Mouse (Mus musculus): ENCODE data around the gene Gpr87. TPM values are rescaled to one million over a fixed set of nuclear protein-coding genes. Genes with fewer than 3 reads are reported as not detected.
A peak's percentile ranks its signal among the peaks of the same experiment; 100 is the strongest.

The Gpr87 gene
- polyA plus RNA-seq, 1 experiment from 2014 or later, result not detected

GRCm38 (mm10) chr3:59210089-59210488 lies 15.2 kb upstream of the Gpr87 start:
- no peak for ATAC-seq
- WGBS, result 38% methylated on average over 8 of the region's 8 CpGs
- H3K36me3 ChIP-seq (ENCODE audit: insufficient read depth, low read length), result no peaks in the 10 kb centered on the region
- DNase-seq (ENCODE audit: low spot score), result no peak
- no peak overlapping the region for H3K4me2 ChIP-seq (replicated peaks; ENCODE audit: low read depth, low read length)
- H3K27me3 ChIP-seq (replicated peaks; ENCODE audit: insufficient read depth, low read length), result no peaks in the 10 kb centered on the region
- no peak overlapping the region for H3K9ac ChIP-seq (replicated peaks; ENCODE audit: low read depth)
- TF ChIP-seq CTCF (IDR thresholded peaks at IDR 0.05), result no peak
- H3K27ac ChIP-seq (ENCODE audit: low read length), result no peak overlapping the region
- peaks cover 7% of the 10 kb centered on the region; the same call in 1 of the 2 replicates for H3K4me1 ChIP-seq (ENCODE audit: insufficient read depth, low read depth, low read length)
- H3K4me3 ChIP-seq (ENCODE audit: low read depth, low read length), result no peak overlapping the region
- no peaks in the 10 kb centered on the region for H3K9me3 ChIP-seq (ENCODE audit: low read length)

DNA sequence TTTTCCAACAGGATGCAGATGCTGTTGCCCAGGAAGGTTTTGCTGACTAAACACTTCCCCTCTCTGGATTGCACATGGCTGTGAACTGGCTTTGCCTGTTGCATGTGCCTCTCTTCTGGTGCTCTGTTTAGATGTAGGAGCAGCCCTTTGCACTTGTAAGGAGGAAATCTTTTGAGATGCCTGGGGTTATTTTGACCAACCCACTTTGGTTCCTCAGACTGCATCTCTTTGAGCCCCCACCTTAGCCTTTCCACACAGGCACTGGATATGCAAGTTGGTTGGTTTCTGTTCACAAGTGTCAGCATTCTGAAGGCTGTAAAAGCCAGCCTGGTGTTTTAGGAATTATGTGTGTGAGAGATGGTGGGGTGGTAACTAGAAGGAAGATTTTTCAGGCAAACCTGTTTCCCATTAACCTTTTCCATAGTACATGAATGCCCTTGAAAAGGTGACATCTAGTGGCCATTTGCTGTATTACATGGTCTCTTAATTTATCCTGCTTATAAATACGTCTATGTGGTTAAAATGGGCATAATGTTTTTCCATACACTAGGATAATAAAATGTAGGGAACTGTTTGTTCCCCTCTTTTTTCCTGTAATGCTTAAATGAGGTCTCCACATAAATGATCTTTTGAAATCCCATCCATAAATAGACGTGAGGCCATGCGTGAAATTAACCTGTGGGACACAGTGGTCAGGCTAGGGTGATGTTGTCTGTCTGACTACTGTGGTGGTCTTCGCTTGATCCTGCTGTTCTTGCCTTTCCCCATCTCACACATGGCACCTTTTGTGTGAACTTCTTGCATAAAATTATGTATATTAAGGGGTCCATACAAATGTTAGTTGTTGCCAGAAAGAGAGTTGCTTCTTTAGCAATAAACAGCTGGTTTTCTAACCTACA lies 14.0 kb upstream of the Gpr87 start:
- ATAC-seq (no peak), DNase-seq (ENCODE audit: low spot score) (peak; percentile 74)
- Histone ChIP-seq H3K4me3 (ENCODE audit: low read depth, low read length) (no peak overlapping the region), H3K27ac (ENCODE audit: low read length) (no peak overlapping the region), H3K4me1 (ENCODE audit: insufficient read depth, low read depth, low read length) (peaks cover 7% of the 10 kb centered on the region; the same call in 1 of the 2 replicates), H3K4me2 (replicated peaks; ENCODE audit: low read depth, low read length) (no peak overlapping the region), H3K9me3 (ENCODE audit: low read length) (no peaks in the 10 kb centered on the region), H3K9ac (replicated peaks; ENCODE audit: low read depth) (no peak overlapping the region), H3K27me3 (replicated peaks; ENCODE audit: insufficient read depth, low read length) (no peaks in the 10 kb centered on the region), H3K36me3 (ENCODE audit: insufficient read depth, low read length) (no peaks in the 10 kb centered on the region)
- 65% methylated on average over 4 of the region's 4 CpGs for WGBS
- peak; percentile 88 for TF ChIP-seq CTCF (IDR thresholded peaks at IDR 0.05)
- TF ChIP-seq EP300 (IDR thresholded peaks at IDR 0.05), result peak; percentile 35; the same call in 1 of the 2 replicates

- DNase-seq (ENCODE audit: low spot score) (no peak), ATAC-seq (no peak)
- Histone ChIP-seq H3K4me2 (replicated peaks; ENCODE audit: low read depth, low read length) (no peak overlapping the region), H3K9me3 (ENCODE audit: low read length) (no peaks in the 10 kb centered on the region), H3K27ac (ENCODE audit: low read length) (no peak overlapping the region), H3K4me3 (ENCODE audit: low read depth, low read length) (no peak overlapping the region), H3K36me3 (ENCODE audit: insufficient read depth, low read length) (no peaks in the 10 kb centered on the region), H3K27me3 (replicated peaks; ENCODE audit: insufficient read depth, low read length) (no peaks in the 10 kb centered on the region), H3K4me1 (ENCODE audit: insufficient read depth, low read depth, low read length) (peaks cover 7% of the 10 kb centered on the region; the same call in 1 of the 2 replicates), H3K9ac (replicated peaks; ENCODE audit: low read depth) (no peak overlapping the region)
- TF ChIP-seq CTCF (IDR thresholded peaks at IDR 0.05) (no peak), EP300 (IDR thresholded peaks at IDR 0.05) (no peak)
- WGBS, result 65% methylated on average over 4 of the region's 4 CpGs
Measured at GRCm38 (mm10) chr3:59205941-59206340, 11.0 kb upstream of the Gpr87 start.

GRCm38 (mm10) chr3:59204719-59205503 lies 10.0 kb upstream of the Gpr87 start:
- H3K36me3 ChIP-seq (ENCODE audit: insufficient read depth, low read length), result no peaks in the 10 kb centered on the region
- H3K4me1 ChIP-seq (ENCODE audit: insufficient read depth, low read depth, low read length), result peaks cover 7% of the 10 kb centered on the region; the same call in 1 of the 2 replicates
- H3K9ac ChIP-seq (replicated peaks; ENCODE audit: low read depth), result no peak overlapping the region
- TF ChIP-seq EP300 (IDR thresholded peaks at IDR 0.05) (no peak), CTCF (IDR thresholded peaks at IDR 0.05) (no peak)
- H3K27me3 ChIP-seq (replicated peaks; ENCODE audit: insufficient read depth, low read length), result no peaks in the 10 kb centered on the region
- 33% methylated on average over 11 of the region's 11 CpGs for WGBS
- H3K27ac ChIP-seq (ENCODE audit: low read length), result peak overlapping the region; percentile 38; the same call in 1 of the 2 replicates
- no peaks in the 10 kb centered on the region for H3K9me3 ChIP-seq (ENCODE audit: low read length)
- H3K4me2 ChIP-seq (replicated peaks; ENCODE audit: low read depth, low read length), result no peak overlapping the region
- H3K4me3 ChIP-seq (ENCODE audit: low read depth, low read length), result no peak overlapping the region
- DNase-seq (ENCODE audit: low spot score) (peak; percentile 90), ATAC-seq (peak; percentile 67)

- H3K27ac ChIP-seq (ENCODE audit: low read length), result peak overlapping the region; percentile 17
- H3K4me1 ChIP-seq (ENCODE audit: insufficient read depth, low read depth, low read length), result peaks cover 7% of the 10 kb centered on the region; the same call in 1 of the 2 replicates
- WGBS, result 52% methylated on average over 8 of the region's 8 CpGs
- no peak overlapping the region for H3K9ac ChIP-seq (replicated peaks; ENCODE audit: low read depth)
- TF ChIP-seq EP300 (IDR thresholded peaks at IDR 0.05) (0 out of 2 replicates have a peak, but pooled peaks have one; percentile 41), CTCF (IDR thresholded peaks at IDR 0.05) (peak; percentile 18; the same call in 1 of the 2 replicates)
- peak; percentile 80 for DNase-seq (ENCODE audit: low spot score)
- H3K4me2 ChIP-seq (replicated peaks; ENCODE audit: low read depth, low read length), result no peak overlapping the region
- H3K4me3 ChIP-seq (ENCODE audit: low read depth, low read length), result no peak overlapping the region
- H3K9me3 ChIP-seq (ENCODE audit: low read length), result no peaks in the 10 kb centered on the region
- H3K36me3 ChIP-seq (ENCODE audit: insufficient read depth, low read length), result no peaks in the 10 kb centered on the region
- peak; percentile 90 for ATAC-seq
- H3K27me3 ChIP-seq (replicated peaks; ENCODE audit: insufficient read depth, low read length), result no peaks in the 10 kb centered on the region
Measured at GRCm38 (mm10) chr3:59203802-59204520, 9.1 kb upstream of the Gpr87 start.

All from lung, postnatal 0 days (tissue).